Mouse (Mus musculus): ENCODE data around the gene Gm17409. TPM values are rescaled to one million over a fixed set of nuclear protein-coding genes. Genes with fewer than 3 reads are reported as not detected.

Gm17409 gene
- total and polyA plus RNA-seq, 2 experiments from 2014 or later = not detected

GRCm38 (mm10) chr2:58436911-58437310 is 33.0 kb upstream of the Gm17409 start:
- Histone ChIP-seq H3K4me1 (ENCODE audit: insufficient read depth, low read length) (no peaks in the 10 kb centered on the region), H3K4me3 (ENCODE audit: low read length) (no peak overlapping the region), H3K36me3 (ENCODE audit: insufficient read depth, low read length) (no peaks in the 10 kb centered on the region), H3K4me2 (ENCODE audit: low read depth, low read length) (no peak overlapping the region), H3K27me3 (ENCODE audit: insufficient read depth, low read length) (no peaks in the 10 kb centered on the region), H3K27ac (no peak overlapping the region), H3K9me3 (ENCODE audit: low read length) (no peaks in the 10 kb centered on the region), H3K9ac (replicated peaks; ENCODE audit: low read length) (no peak overlapping the region)
- 60% methylated on average over 3 of the region's 3 CpGs for WGBS
- DNase-seq (ENCODE audit: low spot score) (no peak), ATAC-seq (no peak)
- TF ChIP-seq CTCF (IDR thresholded peaks at IDR 0.05; ENCODE audit: low read depth) = no peak

- H3K27ac ChIP-seq = no peak overlapping the region
- WGBS = 83% methylated on average over 4 of the region's 4 CpGs
- H3K27me3 ChIP-seq (ENCODE audit: insufficient read depth, low read length) = no peaks in the 10 kb centered on the region
- DNase-seq (ENCODE audit: low spot score) (no peak), ATAC-seq (no peak)
- no peak for TF ChIP-seq CTCF (IDR thresholded peaks at IDR 0.05; ENCODE audit: low read depth)
- H3K9me3 ChIP-seq (ENCODE audit: low read length) = no peaks in the 10 kb centered on the region
- no peak overlapping the region for H3K4me3 ChIP-seq (ENCODE audit: low read length)
- no peak overlapping the region for H3K4me2 ChIP-seq (ENCODE audit: low read depth, low read length)
- H3K36me3 ChIP-seq (ENCODE audit: insufficient read depth, low read length) = peaks cover 15% of the 10 kb centered on the region
- no peaks in the 10 kb centered on the region for H3K4me1 ChIP-seq (ENCODE audit: insufficient read depth, low read length)
- no peak overlapping the region for H3K9ac ChIP-seq (replicated peaks; ENCODE audit: low read length)
These were observed 26.8 kb upstream of the Gm17409 start for GRCm38 (mm10) chr2:58443163-58443562.

DNA sequence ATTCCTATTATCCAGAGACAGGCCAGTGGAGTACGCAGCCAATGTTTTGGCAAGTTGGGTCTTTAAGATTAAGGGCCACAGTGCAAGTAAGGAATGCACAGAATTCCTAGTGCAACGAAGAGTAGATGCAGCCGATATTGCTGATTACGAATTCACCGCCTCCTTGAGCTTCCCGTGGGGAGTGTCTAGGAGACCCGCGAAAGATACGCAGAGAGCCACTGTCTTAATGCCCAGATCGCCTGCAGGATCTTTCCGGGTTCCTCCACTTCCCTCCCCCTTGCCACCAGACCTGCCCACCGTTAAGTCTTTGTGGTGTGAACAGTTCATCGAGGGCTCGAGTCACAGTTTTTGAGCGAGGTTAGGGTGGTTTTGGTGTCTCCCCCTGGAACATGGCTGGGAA is 22.9 kb upstream of the Gm17409 start:
- WGBS = 97% methylated on average over 15 of the region's 15 CpGs
- no peak overlapping the region for H3K4me2 ChIP-seq (ENCODE audit: low read depth, low read length)
- H3K27me3 ChIP-seq (ENCODE audit: insufficient read depth, low read length) = no peaks in the 10 kb centered on the region
- no peak overlapping the region for H3K4me3 ChIP-seq (ENCODE audit: low read length)
- no peak for TF ChIP-seq CTCF (IDR thresholded peaks at IDR 0.05; ENCODE audit: low read depth)
- H3K9ac ChIP-seq (replicated peaks; ENCODE audit: low read length) = no peak overlapping the region
- H3K9me3 ChIP-seq (ENCODE audit: low read length) = no peaks in the 10 kb centered on the region
- ATAC-seq (no peak), DNase-seq (ENCODE audit: low spot score) (no peak)
- peaks cover 15% of the 10 kb centered on the region for H3K36me3 ChIP-seq (ENCODE audit: insufficient read depth, low read length)
- no peaks in the 10 kb centered on the region for H3K4me1 ChIP-seq (ENCODE audit: insufficient read depth, low read length)
- H3K27ac ChIP-seq = no peak overlapping the region

GRCm38 (mm10) chr2:58454095-58454865 is 15.6 kb upstream of the Gm17409 start:
- H3K9me3 ChIP-seq (ENCODE audit: low read length) = no peaks in the 10 kb centered on the region
- no peak overlapping the region for H3K4me2 ChIP-seq (ENCODE audit: low read depth, low read length)
- no peak overlapping the region for H3K4me3 ChIP-seq (ENCODE audit: low read length)
- peak; percentile 39 for DNase-seq (ENCODE audit: low spot score)
- H3K9ac ChIP-seq (replicated peaks; ENCODE audit: low read length) = no peak overlapping the region
- peaks cover 17% of the 10 kb centered on the region; the same call in 1 of the 2 replicates for H3K36me3 ChIP-seq (ENCODE audit: insufficient read depth, low read length)
- no peaks in the 10 kb centered on the region for H3K27me3 ChIP-seq (ENCODE audit: insufficient read depth, low read length)
- 0 out of 2 replicates have a peak, but pooled peaks have one; percentile 21 for ATAC-seq
- H3K27ac ChIP-seq = no peak overlapping the region
- H3K4me1 ChIP-seq (ENCODE audit: insufficient read depth, low read length) = no peaks in the 10 kb centered on the region
- TF ChIP-seq CTCF (IDR thresholded peaks at IDR 0.05; ENCODE audit: low read depth) = no peak
- 59% methylated on average over 16 of the region's 16 CpGs for WGBS

DNA sequence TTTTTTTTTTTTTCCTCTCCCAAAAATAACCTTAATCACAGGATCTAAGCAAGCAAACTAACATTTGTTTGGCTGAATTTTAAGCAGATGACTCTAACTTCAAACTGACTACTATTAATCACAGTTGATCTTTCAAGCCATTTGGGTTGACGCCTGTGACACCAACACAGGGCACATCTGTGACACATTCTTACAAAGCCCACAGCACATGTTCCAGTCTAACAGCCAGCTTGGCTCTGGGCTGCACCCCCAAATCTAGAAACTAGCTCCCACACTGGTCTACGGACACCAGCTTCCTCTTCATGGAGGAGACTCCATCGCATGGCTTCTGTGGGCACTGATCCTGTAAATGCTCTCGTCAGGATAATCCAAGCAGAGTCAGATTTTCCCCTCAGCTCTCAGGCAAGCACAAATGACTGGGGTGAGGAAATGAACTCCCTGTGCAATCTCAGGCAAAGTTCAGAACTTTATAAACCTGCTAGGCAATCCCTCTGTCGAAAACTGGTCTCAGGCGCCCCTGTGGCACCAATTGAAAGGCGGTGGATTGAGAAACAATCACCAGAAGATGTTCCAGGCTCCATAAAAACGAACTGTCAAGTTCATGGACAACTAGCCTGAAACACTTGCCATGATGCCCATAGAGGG is 13.0 kb upstream of the Gm17409 start:
- ATAC-seq (no peak), DNase-seq (ENCODE audit: low spot score) (no peak)
- Histone ChIP-seq H3K27ac (no peak overlapping the region), H3K4me1 (ENCODE audit: insufficient read depth, low read length) (no peaks in the 10 kb centered on the region), H3K4me2 (ENCODE audit: low read depth, low read length) (no peak overlapping the region), H3K9me3 (ENCODE audit: low read length) (no peaks in the 10 kb centered on the region), H3K9ac (replicated peaks; ENCODE audit: low read length) (no peak overlapping the region), H3K4me3 (ENCODE audit: low read length) (no peak overlapping the region), H3K36me3 (ENCODE audit: insufficient read depth, low read length) (peaks cover 17% of the 10 kb centered on the region; the same call in 1 of the 2 replicates), H3K27me3 (ENCODE audit: insufficient read depth, low read length) (no peaks in the 10 kb centered on the region)
- WGBS = 89% methylated on average over 8 of the region's 8 CpGs
- no peak for TF ChIP-seq CTCF (IDR thresholded peaks at IDR 0.05; ENCODE audit: low read depth)

GRCm38 (mm10) chr2:58457488-58457865 is 12.4 kb upstream of the Gm17409 start:
- TF ChIP-seq CTCF (IDR thresholded peaks at IDR 0.05; ENCODE audit: low read depth) = peak; percentile 31
- Histone ChIP-seq H3K4me3 (ENCODE audit: low read length) (no peak overlapping the region), H3K4me2 (ENCODE audit: low read depth, low read length) (no peak overlapping the region), H3K36me3 (ENCODE audit: insufficient read depth, low read length) (peaks cover 22% of the 10 kb centered on the region), H3K27me3 (ENCODE audit: insufficient read depth, low read length) (no peaks in the 10 kb centered on the region), H3K9me3 (ENCODE audit: low read length) (no peaks in the 10 kb centered on the region), H3K4me1 (ENCODE audit: insufficient read depth, low read length) (no peaks in the 10 kb centered on the region), H3K27ac (no peak overlapping the region), H3K9ac (replicated peaks; ENCODE audit: low read length) (no peak overlapping the region)
- 97% methylated on average over 5 of the region's 5 CpGs for WGBS
- no peak for ATAC-seq
- no peak for DNase-seq (ENCODE audit: low spot score)
